Mouse (Mus musculus) inflammation-experienced regulatory T-cells, adult 6 months (primary cell): ENCODE measurements around the gene Gp1bb. TPM values are rescaled to one million over a fixed set of nuclear protein-coding genes. Genes with fewer than 3 reads are reported as not detected.

Experiments
- ATAC-seq: one replicate; pipeline ENCODE4 v1.8.0; 2017
- polyA plus RNA-seq, 3 experiments: library from polyadenylated mRNA; unstranded; fragments of 100-300 nt; shearing (Covaris generic); gene quantifications; one replicate each; pipeline ENCODE4 v1.2.1; 2017

Gene Gp1bb
- not detected for polyA plus RNA-seq

GRCm38 (mm10) chr16:18622019-18622418 lies at the start of gene Gp1bb:
Gene Gp1bb (minus strand): TSS chr16:18622403.
- ATAC-seq, result no peak

- no peak for ATAC-seq
These were observed 47.7 kb upstream of the Gp1bb start for GRCm38 (mm10) chr16:18669914-18670313.

GRCm38 (mm10) chr16:18658597-18658996 lies 36.4 kb upstream of the Gp1bb start:
- no peak for ATAC-seq

- ATAC-seq, result no peak
These were observed 33.3 kb upstream of the Gp1bb start for GRCm38 (mm10) chr16:18655372-18656098.

- no peak for ATAC-seq
These were observed 31.3 kb upstream of the Gp1bb start for GRCm38 (mm10) chr16:18653290-18654160.

- ATAC-seq, result no peak
These were observed 26.9 kb upstream of the Gp1bb start for GRCm38 (mm10) chr16:18649126-18649525.

- ATAC-seq, result no peak
These were observed 23.1 kb upstream of the Gp1bb start for GRCm38 (mm10) chr16:18645329-18645728.

- ATAC-seq, result no peak
These were observed 22.3 kb upstream of the Gp1bb start for GRCm38 (mm10) chr16:18644485-18644884.

- no peak for ATAC-seq
These were observed 21.3 kb upstream of the Gp1bb start for GRCm38 (mm10) chr16:18643406-18643998.

GRCm38 (mm10) chr16:18642897-18643296 lies 20.7 kb upstream of the Gp1bb start:
- no peak for ATAC-seq

- ATAC-seq, result no peak
These were observed 20.1 kb upstream of the Gp1bb start for GRCm38 (mm10) chr16:18642291-18642690.

- no peak for ATAC-seq
These were observed 17.3 kb upstream of the Gp1bb start for GRCm38 (mm10) chr16:18639382-18639929.

GRCm38 (mm10) chr16:18638396-18638795 lies 16.2 kb upstream of the Gp1bb start:
- ATAC-seq, result no peak

GRCm38 (mm10) chr16:18636804-18637203 lies 14.6 kb upstream of the Gp1bb start:
- no peak for ATAC-seq

- ATAC-seq, result no peak
These were observed 14.2 kb upstream of the Gp1bb start for GRCm38 (mm10) chr16:18636401-18636800.

- ATAC-seq, result no peak
These were observed 11.1 kb upstream of the Gp1bb start for GRCm38 (mm10) chr16:18633333-18633732.

- no peak for ATAC-seq
These were observed 10.6 kb upstream of the Gp1bb start for GRCm38 (mm10) chr16:18632816-18633215.

GRCm38 (mm10) chr16:18632059-18632458 lies 9.9 kb upstream of the Gp1bb start:
- no peak for ATAC-seq

- ATAC-seq, result no peak
These were observed 8.9 kb upstream of the Gp1bb start for GRCm38 (mm10) chr16:18631141-18631540.

GRCm38 (mm10) chr16:18630291-18630690 lies 8.1 kb upstream of the Gp1bb start:
- no peak for ATAC-seq

GRCm38 (mm10) chr16:18629390-18630231 lies 7.4 kb upstream of the Gp1bb start, which contains the start of gene Sept5:
Gene Sept5 (minus strand): TSS chr16:18629954.
- no peak for ATAC-seq

GRCm38 (mm10) chr16:18628948-18629340 lies 6.7 kb upstream of the Gp1bb start:
- ATAC-seq, result no peak
